ENCODE assay signal across 10 mouse cellular contexts in the genomic region with DNA sequence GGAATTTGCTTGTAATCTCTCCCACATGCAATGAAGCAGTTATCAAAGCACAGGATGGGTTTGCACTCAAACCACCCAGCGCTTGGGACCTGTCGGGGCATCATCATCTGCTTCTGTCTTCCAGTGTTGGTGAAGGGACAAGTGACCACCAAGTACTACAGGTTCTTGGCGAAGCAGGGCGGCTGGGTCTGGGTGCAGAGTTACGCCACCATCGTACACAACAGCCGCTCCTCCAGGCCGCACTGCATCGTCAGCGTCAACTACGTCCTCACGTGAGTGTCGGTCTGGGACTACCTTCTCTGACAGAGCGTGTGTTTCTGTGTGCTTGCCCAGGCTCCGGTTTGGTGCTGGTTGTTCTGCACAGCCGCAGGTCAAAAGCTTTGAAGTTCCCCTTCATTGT. TPM values are rescaled to one million over a fixed set of nuclear protein-coding genes. Genes with fewer than 3 reads are reported as not detected.
A peak's percentile ranks its signal among the peaks of the same experiment; 100 is the strongest.
DNase-seq lines count a peak whose midpoint lies in the region; ATAC-seq and TF ChIP-seq lines count a peak whose summit lies in the region.
"Had no signal": no experiment of that assay in that cellular context is flagged by ENCODE, and none has a peak within 500 bp of the region (broad histone marks: within the 10 kb centered on the region; RNA-seq: fewer than 3 reads in every experiment).

No protein-coding gene starts in this region.

- H3K9ac ChIP-seq in kidney, embryonic 16.5 days (replicated peaks; ENCODE audit: low read length): no peak overlapping the region
- no peak overlapping the region for H3K9ac ChIP-seq in embryonic facial prominence, embryonic 12.5 days
- H3K9ac ChIP-seq in hindbrain, postnatal 0 days (replicated peaks; ENCODE audit: low read length): no peak overlapping the region
- no peak overlapping the region for H3K9ac ChIP-seq in midbrain, postnatal 0 days (replicated peaks; ENCODE audit: low read length, poor library complexity, severe bottlenecking)

- ATAC-seq in kidney, embryonic 16.5 days (ENCODE audit: low FRiP score, low TSS enrichment): 0 out of 2 replicates have a peak, but pooled peaks have one; percentile 60
- ATAC-seq in embryonic facial prominence, embryonic 12.5 days (ENCODE audit: insufficient number of reproducible peaks, insufficient read depth, low FRiP score, low TSS enrichment): peak; percentile 69; the same call in 1 of the 2 replicates
- peak; percentile 56 for ATAC-seq in hindbrain, postnatal 0 days
- ATAC-seq in midbrain, postnatal 0 days (ENCODE audit: low FRiP score): peak; percentile 41; the same call in 1 of the 2 replicates

- TF ChIP-seq CTCF in hindbrain, postnatal 0 days (IDR thresholded peaks at IDR 0.05; ENCODE audit: low read depth): no peak
- no peak for TF ChIP-seq CTCF in midbrain, postnatal 0 days (IDR thresholded peaks at IDR 0.05)

- peak overlapping the region; percentile 23 for H3K4me3 ChIP-seq in kidney, embryonic 16.5 days (ENCODE audit: low read length)
- peak overlapping the region; percentile 22 for H3K4me3 ChIP-seq in embryonic facial prominence, embryonic 12.5 days
- H3K4me3 ChIP-seq in hindbrain, postnatal 0 days (ENCODE audit: low read length): peak overlapping the region; percentile 10; the same call in 1 of the 2 replicates
- peak overlapping the region; percentile 15; the same call in 1 of the 2 replicates for H3K4me3 ChIP-seq in midbrain, postnatal 0 days (ENCODE audit: low read depth, low read length)

- WGBS in kidney, embryonic 16.5 days: 12% methylated on average over 16 of the region's 16 CpGs
- WGBS in embryonic facial prominence, embryonic 12.5 days: 2% methylated on average over 16 of the region's 16 CpGs
- WGBS in hindbrain, postnatal 0 days: 2% methylated on average over 16 of the region's 16 CpGs
- WGBS in midbrain, postnatal 0 days: 1% methylated on average over 16 of the region's 16 CpGs

- H3K4me1 ChIP-seq in kidney, embryonic 16.5 days (ENCODE audit: insufficient read depth, low read length): 0 out of 2 replicates have a peak, but pooled peaks cover 4% of the 10 kb centered on the region
- peaks cover 5% of the 10 kb centered on the region; the same call in 1 of the 2 replicates for H3K4me1 ChIP-seq in embryonic facial prominence, embryonic 12.5 days
- no peaks in the 10 kb centered on the region; the same call in 1 of the 2 replicates for H3K4me1 ChIP-seq in hindbrain, postnatal 0 days (ENCODE audit: insufficient read depth, low read length)
- H3K4me1 ChIP-seq in midbrain, postnatal 0 days (ENCODE audit: insufficient read depth, low read length): no peaks in the 10 kb centered on the region

- no peaks in the 10 kb centered on the region for H3K36me3 ChIP-seq in kidney, embryonic 16.5 days (ENCODE audit: insufficient read depth, low read length)
- H3K36me3 ChIP-seq in embryonic facial prominence, embryonic 12.5 days: no peaks in the 10 kb centered on the region
- H3K36me3 ChIP-seq in hindbrain, postnatal 0 days (ENCODE audit: insufficient read depth, low read length): no peaks in the 10 kb centered on the region
- no peaks in the 10 kb centered on the region for H3K36me3 ChIP-seq in midbrain, postnatal 0 days (ENCODE audit: insufficient read depth, low read length)

- no peak overlapping the region for H3K27ac ChIP-seq in kidney, embryonic 16.5 days (ENCODE audit: low read length)
- no peak overlapping the region for H3K27ac ChIP-seq in embryonic facial prominence, embryonic 12.5 days
- no peak overlapping the region for H3K27ac ChIP-seq in hindbrain, postnatal 0 days
- no peak overlapping the region for H3K27ac ChIP-seq in midbrain, postnatal 0 days (ENCODE audit: low read depth, low read length)

- DNase-seq in kidney, adult 8-10 months: no peak
- no peak for DNase-seq in hindbrain, postnatal 0 days (ENCODE audit: low spot score)
- no peak for DNase-seq in midbrain, postnatal 0 days (ENCODE audit: low spot score)
- no peak for DNase-seq in layer of hippocampus, adult 11-12 months (ENCODE audit: low spot score)
- no peak for DNase-seq in gastrocnemius, postnatal 14 days
- DNase-seq in thymus, postnatal 4 days: no peak
- DNase-seq: lung, postnatal 14 days had no signal

- no peaks in the 10 kb centered on the region for H3K9me3 ChIP-seq in kidney, embryonic 16.5 days (ENCODE audit: low read length)
- H3K9me3 ChIP-seq in embryonic facial prominence, embryonic 12.5 days: no peaks in the 10 kb centered on the region
- no peaks in the 10 kb centered on the region; the same call in 1 of the 2 replicates for H3K9me3 ChIP-seq in hindbrain, postnatal 0 days (ENCODE audit: low read length)
- H3K9me3 ChIP-seq in midbrain, postnatal 0 days (ENCODE audit: low read length): no peaks in the 10 kb centered on the region

- peak overlapping the region; percentile 7 for H3K4me2 ChIP-seq in kidney, embryonic 16.5 days (replicated peaks; ENCODE audit: low read depth, low read length)
- peak overlapping the region; percentile 44 for H3K4me2 ChIP-seq in embryonic facial prominence, embryonic 12.5 days (replicated peaks)
- H3K4me2 ChIP-seq in hindbrain, postnatal 0 days (ENCODE audit: low read depth, low read length): peak overlapping the region; percentile 33
- H3K4me2 ChIP-seq in midbrain, postnatal 0 days (ENCODE audit: low read depth, low read length, poor library complexity, severe bottlenecking): peak overlapping the region; percentile 23

- H3K27me3 ChIP-seq in kidney, embryonic 16.5 days (ENCODE audit: insufficient read depth, low read length): peaks cover 71% of the 10 kb centered on the region
- H3K27me3 ChIP-seq in embryonic facial prominence, embryonic 12.5 days: peaks cover 63% of the 10 kb centered on the region
- H3K27me3 ChIP-seq in hindbrain, postnatal 0 days (ENCODE audit: insufficient read depth, low read length): peaks cover 74% of the 10 kb centered on the region
- H3K27me3 ChIP-seq in midbrain, postnatal 0 days (ENCODE audit: insufficient read depth, low read length): peaks cover 72% of the 10 kb centered on the region

- intact Hi-C loops in gastrocnemius, postnatal 14 days (cut with DNase I; ENCODE audit: low total_unique reads): no loop called here

RNA-seq across cellular contexts. Expression of a gene that starts 15.8 kb away (rescaled TPM):
- polyA plus RNA-seq in kidney, embryonic 16.5 days (2015; fragmentation: Nextera tagmentation; extraction: Ambion mirVana): 10.1 and 10.6 TPM in 2 replicates
- 1.7 and 2.4 TPM in 2 replicates for polyA plus RNA-seq in embryonic facial prominence, embryonic 12.5 days (2016; fragmentation: Nextera tagmentation; extraction: Ambion mirVana)
- total RNA-seq in hindbrain, postnatal 0 days (2014; rRNA removed): 0.14 and 0.52 TPM in 2 replicates
- 0.03 and 0.09 TPM in 2 replicates for polyA plus RNA-seq in hindbrain, postnatal 0 days (2015; fragmentation: Nextera tagmentation; extraction: Ambion mirVana)
- 1.6 and 2.5 TPM in 2 replicates for total RNA-seq in midbrain, postnatal 0 days (2014; rRNA removed)
- 0.96 and 2.1 TPM in 2 replicates for polyA plus RNA-seq in midbrain, postnatal 0 days (2015; fragmentation: Nextera tagmentation; extraction: Ambion mirVana)
- under 1 TPM; 0.27 to 0.47 TPM for total RNA-seq in gastrocnemius, postnatal 14 days (2021)
- total RNA-seq: MEL had no signal
